Mouse (Mus musculus) cerebellum, adult 2 months (tissue): ENCODE results near the gene Gnl2. TPM values are rescaled to one million over a fixed set of nuclear protein-coding genes. Genes with fewer than 3 reads are reported as not detected.

ENCODE experiments used
- DNase-seq, 2 experiments: peaks; one replicate each; pipeline ENCODE4 v3.0.0; 2021
- H3K27ac ChIP-seq: fragments of 200-500 bp; 2 replicates; pipeline ENCODE4 v1.5.1; 2012; ENCODE audit warnings: low read length, control low read depth, inconsistent platforms; ENCODE audit not compliant: insufficient read depth
- H3K27me3 ChIP-seq: fragments of 200-500 bp; 2 replicates; pipeline ENCODE4 v1.6.1; 2012; ENCODE audit warnings: inconsistent platforms, mild to moderate bottlenecking, low read length, moderate library complexity; ENCODE audit not compliant: control insufficient read depth, insufficient read depth
- H3K4me1 ChIP-seq: fragments of 200-500 bp; 2 replicates; pipeline ENCODE4 v1.6.1; 2011; ENCODE audit warnings: low read length; ENCODE audit not compliant: control insufficient read depth, insufficient read depth
- H3K4me3 ChIP-seq: fragments of 200-500 bp; replicated peaks from 2 replicates; pipeline ENCODE3; 2011; ENCODE audit warnings: mild to moderate bottlenecking, low read depth, low read length, control low read depth; ENCODE audit not compliant: insufficient read depth
- CTCF ChIP-seq: fragments of 200-500 bp; IDR thresholded peaks from 2 replicates; pipeline ENCODE4 v1.5.1; 2011; ENCODE audit warnings: low read depth, mild to moderate bottlenecking, control low read depth, low read length, moderate library complexity, borderline replicate concordance; ENCODE audit not compliant: insufficient read depth
- POLR2A ChIP-seq: fragments of 200-500 bp; IDR thresholded peaks from 2 replicates; pipeline ENCODE4 v1.6.1; 2011; ENCODE audit warnings: low read length, control low read depth, borderline replicate concordance; ENCODE audit not compliant: insufficient read depth
- WGBS: fragments of 180-500 bp; shearing (Covaris S2); methylation state at CpG from one replicate; pipeline ENCODE4 v1.1.7; 2018; 5-methylcytosine and 5-hydroxymethylcytosine counted together
- polyA plus RNA-seq: library from polyadenylated mRNA; depleted of rRNA; stranded (reverse); fragments of >200 nt; gene quantifications from 2 replicates; pipeline ENCODE4 v1.2.3, GENCODE M21; 2012

Gnl2 gene
- polyA plus RNA-seq, 1 experiment: 85.4 TPM

- no peak for TF ChIP-seq POLR2A
- no peak for TF ChIP-seq CTCF
- DNase-seq: no peak
- Histone ChIP-seq H3K27ac (no peak overlapping the region), H3K4me3 (no peak overlapping the region), H3K4me1 (peaks cover 4% of the 10 kb centered on the region; the same call in 1 of the 2 replicates), H3K27me3 (peaks cover 10% of the 10 kb centered on the region; the same call in 1 of the 2 replicates)
- 14% methylated on average over 9 of the region's 9 CpGs for WGBS
Observed at GRCm38 (mm10) chr4:124988382-124988781, 28.0 kb upstream of the Gnl2 start.

GRCm38 (mm10) chr4:124989787-124990253 lies 26.6 kb upstream of the Gnl2 start:
- 12% methylated on average over 20 of the region's 20 CpGs for WGBS
- Histone ChIP-seq H3K4me3 (no peak overlapping the region), H3K27ac (no peak overlapping the region), H3K27me3 (peaks cover 10% of the 10 kb centered on the region; the same call in 1 of the 2 replicates), H3K4me1 (peaks cover 4% of the 10 kb centered on the region; the same call in 1 of the 2 replicates)
- no peak for TF ChIP-seq CTCF
- TF ChIP-seq POLR2A: no peak
- no peak for DNase-seq

- peaks cover 10% of the 10 kb centered on the region; the same call in 1 of the 2 replicates for H3K27me3 ChIP-seq
- 14% methylated on average over 7 of the region's 7 CpGs for WGBS
Observed at GRCm38 (mm10) chr4:124990325-124990724, 26.1 kb upstream of the Gnl2 start.

GRCm38 (mm10) chr4:124997479-124998147 lies 18.8 kb upstream of the Gnl2 start:
- DNase-seq: no peak
- no peaks in the 10 kb centered on the region for H3K27me3 ChIP-seq
- H3K27ac ChIP-seq: no peak overlapping the region
- no peaks in the 10 kb centered on the region for H3K4me1 ChIP-seq
- no peak overlapping the region for H3K4me3 ChIP-seq
- 70% methylated on average over 10 of the region's 10 CpGs for WGBS
- TF ChIP-seq CTCF: no peak
- TF ChIP-seq POLR2A: no peak

More at GRCm38 (mm10) chr4:124990325-124990724, 26.1 kb upstream of the Gnl2 start:
- Histone ChIP-seq H3K27ac (no peak overlapping the region), H3K4me1 (peaks cover 4% of the 10 kb centered on the region; the same call in 1 of the 2 replicates), H3K4me3 (no peak overlapping the region)
- TF ChIP-seq POLR2A (no peak), CTCF (no peak)
- no peak for DNase-seq

- DNase-seq: no peak
- Histone ChIP-seq H3K4me1 (no peaks in the 10 kb centered on the region), H3K27ac (no peak overlapping the region), H3K27me3 (no peaks in the 10 kb centered on the region), H3K4me3 (no peak overlapping the region)
- 84% methylated on average over 3 of the region's 3 CpGs for WGBS
- TF ChIP-seq POLR2A (no peak), CTCF (no peak)
Observed at GRCm38 (mm10) chr4:124999548-124999947, 16.8 kb upstream of the Gnl2 start.

GRCm38 (mm10) chr4:125002978-125003377 lies 13.4 kb upstream of the Gnl2 start:
- no peak overlapping the region for H3K27ac ChIP-seq
- H3K4me1 ChIP-seq: no peaks in the 10 kb centered on the region
- no peak overlapping the region for H3K4me3 ChIP-seq
- 88% methylated on average over 8 of the region's 8 CpGs for WGBS
- no peak for DNase-seq
- no peaks in the 10 kb centered on the region for H3K27me3 ChIP-seq
- TF ChIP-seq CTCF: no peak
- TF ChIP-seq POLR2A: no peak

- 54% methylated on average over 12 of the region's 12 CpGs for WGBS
- TF ChIP-seq CTCF: no peak
- Histone ChIP-seq H3K4me3 (no peak overlapping the region), H3K4me1 (no peaks in the 10 kb centered on the region), H3K27ac (no peak overlapping the region), H3K27me3 (no peaks in the 10 kb centered on the region)
- no peak for DNase-seq
Observed at GRCm38 (mm10) chr4:125004886-125005285, 11.5 kb upstream of the Gnl2 start.

GRCm38 (mm10) chr4:125007460-125007859 lies 8.9 kb upstream of the Gnl2 start:
- TF ChIP-seq CTCF: no peak
- TF ChIP-seq POLR2A: no peak
- Histone ChIP-seq H3K4me3 (no peak overlapping the region), H3K4me1 (no peaks in the 10 kb centered on the region), H3K27ac (no peak overlapping the region), H3K27me3 (no peaks in the 10 kb centered on the region)
- no peak for DNase-seq
- WGBS: 25% methylated on average over 15 of the region's 15 CpGs
